Mouse (Mus musculus) liver, adult 10 weeks (tissue): ENCODE data around the gene Bcdin3d. TPM values are rescaled to one million over a fixed set of nuclear protein-coding genes. Genes with fewer than 3 reads are reported as not detected.

ENCODE experiments used
- polyA plus RNA-seq: library from polyadenylated mRNA; stranded (reverse); fragments of 350-450 nt; fragmentation: Illumina TruSeq; extraction: RNeasy Lipid Tissue Mini Kit (QIAGEN cat#74804); gene quantifications from one replicate; pipeline ENCODE4 v1.2.3, GENCODE M21; 2014; ENCODE audit warnings: low read depth, low replicate concordance

Bcdin3d gene
- polyA plus RNA-seq, result 0.64 TPM

DNA sequence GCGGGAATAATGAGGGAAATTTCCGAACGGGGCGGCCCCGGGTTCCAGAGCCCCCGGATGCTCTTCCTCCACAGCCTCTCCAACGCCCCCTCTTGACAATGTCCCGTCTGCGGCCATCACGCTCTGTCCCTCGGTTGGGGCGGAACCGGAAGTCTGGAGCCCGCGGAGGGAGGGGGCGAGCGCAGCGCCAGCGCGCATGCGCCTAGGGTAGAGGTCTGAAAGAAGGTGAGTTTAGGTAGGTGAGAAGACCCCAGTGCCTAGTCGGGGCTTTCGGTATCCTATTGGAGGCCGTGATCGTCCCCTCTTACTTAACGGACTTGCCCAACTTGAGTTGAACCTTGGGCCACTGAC lies at the start of gene Bcdin3d:
Bcdin3d (minus strand) TSS at position 155 of the 351 bp plus-strand sequence.

DNA sequence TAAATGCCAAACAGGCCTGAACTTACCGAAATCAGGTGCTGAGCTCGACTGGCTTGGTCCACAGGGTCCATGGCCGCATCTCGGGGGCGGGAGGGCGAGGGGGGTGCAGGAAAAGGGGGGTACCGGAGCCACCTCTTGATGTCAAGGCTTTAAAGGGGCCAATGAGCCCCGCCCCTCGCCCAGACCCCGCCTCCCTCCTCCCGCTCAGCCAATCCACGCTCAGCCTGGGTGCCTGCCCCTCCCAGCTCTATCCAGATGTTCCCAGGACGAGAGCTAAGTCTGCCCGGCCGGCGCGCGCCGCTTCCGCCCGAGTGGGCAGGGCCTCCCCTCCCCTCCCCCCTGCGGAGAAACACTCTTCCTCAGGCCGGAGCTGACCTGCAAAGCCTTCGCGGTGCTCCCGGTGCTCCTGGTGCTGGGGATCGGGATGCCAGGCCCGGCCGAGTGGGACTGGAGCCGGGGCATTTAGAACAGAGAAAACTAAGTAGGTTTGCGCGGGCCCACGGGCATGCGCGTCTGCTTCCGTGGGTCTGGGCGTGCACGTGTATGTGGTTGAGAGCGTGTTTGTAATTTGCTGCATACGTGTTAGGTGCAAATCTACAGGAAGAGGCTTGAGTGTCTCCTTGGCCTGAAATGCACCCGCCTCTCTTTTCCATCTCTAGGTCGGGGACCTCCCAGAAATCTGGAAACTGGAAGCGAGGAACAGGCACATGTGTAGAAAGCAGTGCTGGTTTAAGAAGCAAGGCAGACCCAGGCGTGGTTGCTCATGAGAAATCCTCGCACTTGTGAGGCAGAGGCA lies 16.7 kb downstream of the Bcdin3d start, which contains the start of gene Nckap5l:
Nckap5l (minus strand) TSS at position 143 of the 796 bp plus-strand sequence.

Other genes starting within 250 kb of the Bcdin3d start
- gene Kcnh3, start 249.9 kb downstream of the Bcdin3d start, polyA plus RNA-seq, result not detected
- 0.93 TPM for gene Mcrs1, start 222.8 kb downstream of the Bcdin3d start, polyA plus RNA-seq
- gene Prpf40b, start 179.6 kb downstream of the Bcdin3d start, polyA plus RNA-seq, result 3.4 TPM
- not detected for gene Fam186b, start 178.8 kb downstream of the Bcdin3d start, polyA plus RNA-seq
- gene Fmnl3, start 104.2 kb downstream of the Bcdin3d start, polyA plus RNA-seq, result 0.64 TPM
- 634 TPM for gene Tmbim6, start 81.8 kb downstream of the Bcdin3d start, polyA plus RNA-seq
- not detected for gene Nckap5l, start 17.0 kb downstream of the Bcdin3d start, polyA plus RNA-seq
- not detected for gene Faim2, start 53.4 kb upstream of the Bcdin3d start, polyA plus RNA-seq
- not detected for gene Aqp2, start 104.3 kb upstream of the Bcdin3d start, polyA plus RNA-seq
- gene Aqp5, start 116.1 kb upstream of the Bcdin3d start, polyA plus RNA-seq, result not detected
- gene Aqp6, start 126.7 kb upstream of the Bcdin3d start, polyA plus RNA-seq, result not detected
- 0.82 TPM for gene Racgap1, start 176.9 kb upstream of the Bcdin3d start, polyA plus RNA-seq
- gene Asic1, start 195.6 kb upstream of the Bcdin3d start, polyA plus RNA-seq, result not detected
- 2.4 TPM for gene Smarcd1, start 227.4 kb upstream of the Bcdin3d start, polyA plus RNA-seq
- gene Gm17349, start 230.8 kb upstream of the Bcdin3d start, polyA plus RNA-seq, result not detected
- gene Gpd1, start 242.8 kb upstream of the Bcdin3d start, polyA plus RNA-seq, result 20.9 TPM